Mouse (Mus musculus) heart, embryonic 14.5 days (tissue): ENCODE data around the gene Spag9. TPM values are rescaled to one million over a fixed set of nuclear protein-coding genes. Genes with fewer than 3 reads are reported as not detected.
A peak's percentile ranks its signal among the peaks of the same experiment; 100 is the strongest.

Experiments used
- ATAC-seq: fragments of 200-750 bp; cut with Nextera tagmentation; 2 replicates; pipeline ENCODE4 v1.8.0; 2017; ENCODE audit warnings: low read depth, moderate TSS enrichment; ENCODE audit not compliant: insufficient number of reproducible peaks, insufficient read depth, low FRiP score
- H3K27ac ChIP-seq, 2 experiments: fragments of 200-500 bp in 1 of 2; fragments of 300-500 bp in 1 of 2; sonication (generic) in 1 of 2; replicated peaks in 1 of 2; 2 replicates each; pipeline ENCODE4 v1.5.1; 2012 to 2014; ENCODE audit warnings: low read depth in 2 of 2, low read length in 2 of 2, control low read depth in 1 of 2, mild to moderate bottlenecking in 1 of 2, mixed read lengths in 1 of 2; ENCODE audit not compliant: control insufficient read depth in 1 of 2, insufficient read depth in 1 of 2
- H3K27me3 ChIP-seq: fragments of 300-500 bp; sonication (generic); 2 replicates; pipeline ENCODE4 v1.6.1; 2014; ENCODE audit warnings: mild to moderate bottlenecking, low read length, control low read depth; ENCODE audit not compliant: control insufficient read depth, insufficient read depth
- H3K36me3 ChIP-seq: fragments of 300-500 bp; sonication (generic); 2 replicates; pipeline ENCODE4 v1.6.1; 2014; ENCODE audit warnings: mild to moderate bottlenecking, control low read depth, low read length, mixed read lengths; ENCODE audit not compliant: control insufficient read depth, insufficient read depth
- H3K4me1 ChIP-seq, 2 experiments: fragments of 200-500 bp in 1 of 2; fragments of 300-500 bp in 1 of 2; sonication (generic) in 1 of 2; 2 replicates each; pipeline ENCODE4 v1.6.1; 2012 to 2014; ENCODE audit warnings: low read length in 2 of 2, control low read depth in 1 of 2, mixed read lengths in 1 of 2; ENCODE audit not compliant: control insufficient read depth in 2 of 2, insufficient read depth in 2 of 2
- H3K4me2 ChIP-seq: fragments of 300-500 bp; sonication (generic); 2 replicates; pipeline ENCODE4 v1.6.1; 2014; ENCODE audit warnings: mild to moderate bottlenecking, low read length
- H3K4me3 ChIP-seq, 2 experiments: fragments of 200-500 bp in 1 of 2; fragments of 300-500 bp in 1 of 2; sonication (generic) in 1 of 2; 2 replicates each; pipeline ENCODE4 v1.5.1; 2012 to 2014; ENCODE audit warnings: low read length in 2 of 2, mild to moderate bottlenecking in 2 of 2, control low read depth in 1 of 2, low read depth in 1 of 2, moderate library complexity in 1 of 2; ENCODE audit not compliant: control insufficient read depth in 1 of 2, insufficient read depth in 1 of 2
- H3K9ac ChIP-seq: fragments of 300-500 bp; sonication (generic); 2 replicates; pipeline ENCODE4 v1.6.1; 2014; ENCODE audit warnings: mild to moderate bottlenecking, low read length
- H3K9me3 ChIP-seq: fragments of 300-500 bp; sonication (generic); 2 replicates; pipeline ENCODE4 v1.6.1; 2016; ENCODE audit warnings: low read length, control low read depth; ENCODE audit not compliant: control insufficient read depth
- WGBS: fragments of 180-500 bp; shearing (Covaris S2); extraction: QIAGEN DNeasy Blood & Tissue Kit; methylation state at CpG from one replicate; pipeline ENCODE4 v1.1.7; 2014; 5-methylcytosine and 5-hydroxymethylcytosine counted together
- polyA plus RNA-seq: library from polyadenylated mRNA; unstranded; fragments of >200 nt; fragmentation: Nextera tagmentation; extraction: Ambion mirVana; gene quantifications from 2 replicates; pipeline ENCODE4 v1.2.1, GENCODE M21; 2014

Gene Spag9
- polyA plus RNA-seq, 1 experiment from 2014 or later, result 63.8 TPM

DNA sequence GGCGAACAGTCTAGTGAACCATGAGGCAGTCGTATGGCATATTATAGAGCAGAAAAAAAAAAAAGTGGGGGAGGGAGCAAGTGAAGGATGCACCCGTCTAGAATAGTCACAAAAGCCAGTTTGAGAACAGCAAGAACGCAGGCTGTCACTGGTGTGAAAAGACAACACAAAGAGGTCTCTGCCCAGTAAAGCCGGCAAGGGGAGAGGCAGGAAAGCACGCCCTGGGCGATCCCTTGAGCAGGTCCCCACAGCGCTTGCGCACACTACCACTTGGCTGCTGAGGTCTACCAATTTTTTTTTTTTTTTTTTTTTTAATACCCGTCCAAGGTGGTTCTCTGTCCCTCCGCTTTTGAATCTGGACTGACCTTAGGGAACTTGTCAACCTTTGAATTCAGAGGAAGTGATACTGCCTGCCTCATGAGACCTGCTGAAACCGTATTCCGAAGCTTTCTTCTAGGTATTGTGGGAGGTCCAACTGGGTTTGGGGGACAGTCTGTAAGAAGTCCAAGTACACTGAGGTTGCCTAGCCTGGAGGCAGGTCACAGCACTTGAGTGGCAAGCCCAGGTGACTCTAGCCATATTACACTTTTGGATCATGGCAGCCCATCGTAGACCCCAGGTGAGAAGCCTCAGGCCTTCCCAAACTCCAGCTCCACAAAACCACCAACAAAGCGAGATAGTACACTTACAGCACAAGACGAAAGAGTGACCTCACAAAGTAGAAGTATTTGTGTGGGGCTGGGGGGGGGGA, 153.8 kb downstream of the Spag9 start:
- Histone ChIP-seq H3K27me3 (peaks cover 5% of the 10 kb centered on the region; the same call in 1 of the 2 replicates), H3K36me3 (no peaks in the 10 kb centered on the region), H3K4me3 (peak overlapping the region; percentile 51 to 53), H3K4me2 (peak overlapping the region; percentile 96), H3K27ac (no peak overlapping the region; a peak in 1 of 4 replicates), H3K9ac (peak overlapping the region; percentile 76), H3K4me1 (peaks cover 6 to 22% of the 10 kb centered on the region in 2 experiments), H3K9me3 (no peaks in the 10 kb centered on the region)
- ATAC-seq, result no peak
- 32% methylated on average over 16 of the region's 16 CpGs for WGBS

DNA sequence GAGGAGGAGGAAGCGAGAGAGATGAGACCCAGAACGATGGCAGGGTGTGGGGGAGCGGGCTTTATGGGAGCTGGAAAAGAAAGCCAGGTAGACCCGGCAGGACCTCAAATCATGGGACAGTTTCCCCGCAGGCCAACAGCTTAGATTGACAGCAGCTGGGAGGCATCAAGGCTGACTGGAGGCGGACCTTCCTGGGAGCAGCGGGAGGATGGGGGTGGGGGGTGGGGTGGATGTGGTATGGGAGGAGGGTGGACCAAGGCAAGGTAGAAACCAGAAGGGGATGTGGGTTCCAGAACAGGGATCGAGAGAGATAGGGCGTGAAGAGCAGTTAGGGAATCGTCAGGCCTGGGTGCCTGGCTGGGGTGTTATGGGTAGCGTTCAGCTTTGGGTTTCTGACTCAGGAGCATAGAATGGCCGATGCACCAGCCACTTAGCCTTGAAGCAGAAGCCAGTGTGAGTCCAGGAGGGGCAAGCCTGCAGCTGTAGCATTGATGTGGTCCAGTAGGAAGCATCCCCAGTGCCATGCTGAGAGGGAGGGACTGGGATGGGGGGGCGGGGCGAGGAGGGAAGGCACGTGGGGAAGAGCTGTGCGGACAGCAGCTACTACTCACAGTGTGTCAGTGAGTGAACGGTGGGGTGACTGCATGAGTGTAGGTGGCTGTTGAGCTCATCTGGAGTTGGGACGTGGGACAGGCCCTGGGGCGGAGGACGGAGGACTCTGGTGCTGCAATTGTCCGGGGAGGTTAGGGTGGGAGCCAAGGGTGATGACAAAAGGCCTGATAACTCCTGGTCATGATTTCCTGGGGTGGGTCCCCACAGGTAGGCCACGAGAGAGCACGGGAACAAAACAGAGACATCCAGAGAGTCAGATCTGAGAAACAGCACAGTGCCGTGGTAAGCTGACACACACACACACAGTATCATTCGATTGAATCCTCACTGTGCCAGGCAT, 154.9 kb downstream of the Spag9 start:
- no peak for ATAC-seq
- no peak overlapping the region for H3K9ac ChIP-seq
- no peak overlapping the region for H3K27ac ChIP-seq
- H3K4me2 ChIP-seq, result 0 out of 2 replicates have a peak overlapping the region, but pooled peaks have one; percentile 21
- no peaks in the 10 kb centered on the region for H3K36me3 ChIP-seq
- peaks cover 5% of the 10 kb centered on the region; the same call in 1 of the 2 replicates for H3K27me3 ChIP-seq
- H3K4me3 ChIP-seq, result no peak overlapping the region
- 35% methylated on average over 25 of the region's 25 CpGs for WGBS
- no peaks in the 10 kb centered on the region for H3K9me3 ChIP-seq
- H3K4me1 ChIP-seq, result peaks cover 6 to 17% of the 10 kb centered on the region in 2 experiments

DNA sequence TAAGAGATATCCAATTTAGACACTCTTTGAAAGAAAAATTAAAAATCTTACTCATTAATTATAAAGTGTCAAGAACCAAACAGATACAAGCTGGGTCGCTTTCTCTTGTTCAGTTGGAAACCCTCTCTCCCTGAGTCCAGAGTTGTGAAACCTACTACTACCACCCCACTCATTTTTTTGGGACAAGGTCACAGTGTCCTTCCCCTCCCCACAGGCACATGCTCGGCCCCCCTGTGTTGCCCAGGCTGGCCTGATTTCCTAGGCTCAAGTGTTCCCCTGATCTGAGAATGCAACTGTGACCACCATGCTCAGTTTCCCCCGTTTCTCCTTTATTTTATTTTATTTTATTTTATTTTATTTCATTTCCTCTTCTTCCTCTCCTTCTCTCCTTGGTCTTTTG, 158.3 kb downstream of the Spag9 start:
- no peak overlapping the region for H3K9ac ChIP-seq
- H3K27ac ChIP-seq, result no peak overlapping the region
- H3K4me3 ChIP-seq, result no peak overlapping the region
- 83% methylated on average over 3 of the region's 3 CpGs for WGBS
- H3K4me2 ChIP-seq, result no peak overlapping the region
- peaks cover 14 to 26% of the 10 kb centered on the region in 2 experiments for H3K4me1 ChIP-seq
- peaks cover 5% of the 10 kb centered on the region; the same call in 1 of the 2 replicates for H3K27me3 ChIP-seq
- no peaks in the 10 kb centered on the region for H3K36me3 ChIP-seq
- no peaks in the 10 kb centered on the region for H3K9me3 ChIP-seq
- ATAC-seq, result no peak

DNA sequence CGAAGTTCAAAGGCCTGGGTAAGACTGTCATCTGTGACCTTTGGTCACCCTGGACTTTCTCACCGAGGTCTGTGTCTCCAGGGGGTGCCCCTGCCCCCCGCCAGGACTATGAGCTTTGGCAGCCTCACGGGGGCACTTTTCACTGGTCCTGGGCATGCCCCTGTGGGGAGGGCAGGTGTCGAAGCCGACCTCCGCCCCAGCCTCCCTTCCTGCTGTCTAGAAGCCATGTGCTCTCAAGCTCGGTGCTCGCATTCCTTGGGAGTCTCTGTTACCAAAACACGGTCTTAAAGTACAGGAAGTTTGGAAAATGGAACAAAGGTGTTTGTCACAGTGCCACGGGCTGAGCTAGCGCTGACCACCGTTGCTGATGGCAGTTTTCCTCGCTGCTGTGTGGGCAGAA, 162.6 kb downstream of the Spag9 start:
- Histone ChIP-seq H3K4me3 (no peak overlapping the region), H3K36me3 (no peaks in the 10 kb centered on the region), H3K9me3 (no peaks in the 10 kb centered on the region), H3K4me2 (no peak overlapping the region), H3K27ac (no peak overlapping the region), H3K4me1 (peaks cover 28 to 34% of the 10 kb centered on the region in 2 experiments), H3K27me3 (no peaks in the 10 kb centered on the region), H3K9ac (no peak overlapping the region)
- 47% methylated on average over 14 of the region's 14 CpGs for WGBS
- ATAC-seq, result no peak

DNA sequence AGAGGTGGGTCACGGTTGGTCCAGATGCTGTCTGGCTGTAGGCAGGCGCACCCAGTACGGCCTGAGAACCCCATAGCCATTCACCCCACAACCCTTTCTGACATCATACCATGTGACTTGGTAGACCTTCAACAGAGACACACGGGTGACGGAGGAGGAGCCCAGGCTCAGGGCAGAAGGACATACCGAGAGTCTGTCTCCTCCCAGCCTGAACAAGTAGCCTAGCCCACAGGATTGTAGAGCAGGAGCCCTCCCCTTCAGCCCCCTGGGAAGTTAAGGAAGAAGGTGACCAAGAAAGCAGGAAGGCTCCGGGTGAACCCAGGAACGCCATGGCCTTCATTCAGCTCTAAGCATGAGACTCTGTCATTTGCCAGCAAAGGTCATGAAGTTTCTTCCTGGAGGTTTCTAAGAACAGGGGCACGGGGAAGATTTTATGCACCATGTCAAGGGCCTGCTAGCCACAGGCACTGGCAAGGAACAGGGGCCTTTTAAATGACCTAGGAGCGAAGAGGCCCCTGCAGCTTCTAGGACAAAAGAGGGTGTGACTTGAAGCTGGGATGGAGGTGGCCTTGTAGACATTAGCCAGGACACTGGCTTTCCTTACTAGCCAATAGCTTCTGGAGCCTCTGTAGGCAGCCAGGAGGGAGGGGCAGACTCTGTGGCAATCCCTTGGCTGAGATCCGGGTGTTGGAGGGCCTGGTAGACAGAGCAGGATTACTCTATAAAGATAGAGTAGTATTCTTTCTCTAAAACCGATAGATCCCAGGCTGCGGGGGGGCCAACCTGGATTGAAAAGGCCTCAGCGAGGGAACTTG, 163.4 kb downstream of the Spag9 start:
- Histone ChIP-seq H3K4me2 (no peak overlapping the region), H3K9me3 (no peaks in the 10 kb centered on the region), H3K27me3 (no peaks in the 10 kb centered on the region), H3K36me3 (no peaks in the 10 kb centered on the region), H3K4me1 (peaks cover 28 to 34% of the 10 kb centered on the region in 2 experiments), H3K27ac (peak overlapping the region; percentile 75 to 88; a peak in 2 of 4 replicates), H3K9ac (peak overlapping the region; percentile 34; the same call in 1 of the 2 replicates), H3K4me3 (no peak overlapping the region)
- 58% methylated on average over 14 of the region's 14 CpGs for WGBS
- ATAC-seq, result no peak

DNA sequence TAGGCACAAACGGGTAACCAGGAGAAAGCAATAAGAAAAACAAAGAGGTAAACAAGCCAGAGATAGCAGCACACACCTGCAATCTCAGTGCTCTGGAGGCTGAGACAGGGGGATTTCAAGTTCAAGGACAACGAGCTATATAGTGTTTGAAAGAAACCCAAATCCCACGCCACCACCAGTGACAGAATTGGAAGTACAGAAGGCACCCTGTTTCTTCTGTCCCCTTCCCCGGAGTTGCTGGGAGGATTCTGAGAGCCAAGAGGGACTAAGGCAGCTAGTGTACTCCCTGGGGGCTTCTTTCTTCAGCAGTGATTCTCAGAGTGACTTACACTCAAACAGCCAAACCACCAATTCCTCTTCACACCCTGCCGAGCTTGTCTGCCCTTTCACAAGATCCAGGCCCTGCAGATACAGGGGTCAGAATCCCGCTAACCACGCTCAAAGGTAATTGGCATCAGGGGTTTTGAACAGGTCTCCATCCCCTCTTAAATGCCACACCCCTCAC, 164.1 kb downstream of the Spag9 start:
- Histone ChIP-seq H3K4me2 (peak overlapping the region; percentile 58), H3K27me3 (no peaks in the 10 kb centered on the region), H3K4me1 (peaks cover 28 to 34% of the 10 kb centered on the region in 2 experiments), H3K27ac (peak overlapping the region; percentile 75 to 88), H3K9me3 (no peaks in the 10 kb centered on the region), H3K9ac (no peak overlapping the region; the same call in 1 of the 2 replicates), H3K4me3 (no peak overlapping the region), H3K36me3 (no peaks in the 10 kb centered on the region)
- WGBS, result 45% methylated on average over 7 of the region's 7 CpGs
- no peak for ATAC-seq
